Mouse (Mus musculus) embryonic fibroblast, embryonic 13.5 days (primary cell): Measurements from ENCODE around the gene Rab5a.

Experiments
- CTCF ChIP-seq: IDR thresholded peaks from 2 replicates; pipeline ENCODE4 v1.5.1; 2011; ENCODE audit warnings: mild to moderate bottlenecking, control low read depth, low read length, moderate library complexity, borderline replicate concordance; ENCODE audit not compliant: insufficient read depth
- POLR2A ChIP-seq: IDR thresholded peaks from 2 replicates; pipeline ENCODE4 v1.6.1; 2011; ENCODE audit warnings: low read depth, mild to moderate bottlenecking, control low read depth, low read length, moderate library complexity

DNA sequence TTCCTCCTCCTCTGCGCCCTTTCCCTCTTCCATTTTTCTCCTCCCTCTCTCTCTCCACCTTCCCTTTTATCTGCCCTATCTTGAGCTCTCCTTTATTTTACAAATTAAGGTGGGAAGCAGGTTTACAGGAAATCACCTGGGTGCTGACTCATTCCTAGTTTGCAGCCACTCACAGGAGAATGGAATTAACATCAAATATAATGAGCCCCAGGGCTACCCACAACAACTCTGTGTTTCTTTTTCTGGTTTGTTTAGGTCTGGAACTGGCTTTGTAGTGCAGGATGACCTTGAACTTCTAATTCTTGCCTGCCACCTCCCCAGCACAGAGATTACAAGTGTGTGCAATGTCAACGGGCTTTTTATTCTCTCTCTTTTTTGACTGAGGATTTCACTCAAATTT, 22.9 kb upstream of the Rab5a start:
- no peak for TF ChIP-seq CTCF
- no peak for TF ChIP-seq POLR2A
